Mouse (Mus musculus) CH12.LX (cell line): ENCODE data around the gene Tbl3.

Experiments
- EP300 ChIP-seq: IDR thresholded peaks from 2 replicates; pipeline ENCODE4 v1.6.1; 2011; ENCODE audit warnings: low read length, improper control_type of control experiment
- JUND ChIP-seq: conservative IDR thresholded peaks from 2 replicates; pipeline ENCODE4 v1.6.1; 2011; ENCODE audit warnings: low read depth, low read length, improper control_type of control experiment
- POLR2A ChIP-seq: IDR thresholded peaks from 2 replicates; pipeline ENCODE4 v1.6.1; 2011; ENCODE audit warnings: low read depth, mild to moderate bottlenecking, improper control_type of control experiment, low read length
- USF1 ChIP-seq: IDR thresholded peaks from 2 replicates; pipeline ENCODE4 v1.6.1; 2014; ENCODE audit warnings: low read depth, mild to moderate bottlenecking, inconsistent platforms, low read length, improper control_type of control experiment

DNA sequence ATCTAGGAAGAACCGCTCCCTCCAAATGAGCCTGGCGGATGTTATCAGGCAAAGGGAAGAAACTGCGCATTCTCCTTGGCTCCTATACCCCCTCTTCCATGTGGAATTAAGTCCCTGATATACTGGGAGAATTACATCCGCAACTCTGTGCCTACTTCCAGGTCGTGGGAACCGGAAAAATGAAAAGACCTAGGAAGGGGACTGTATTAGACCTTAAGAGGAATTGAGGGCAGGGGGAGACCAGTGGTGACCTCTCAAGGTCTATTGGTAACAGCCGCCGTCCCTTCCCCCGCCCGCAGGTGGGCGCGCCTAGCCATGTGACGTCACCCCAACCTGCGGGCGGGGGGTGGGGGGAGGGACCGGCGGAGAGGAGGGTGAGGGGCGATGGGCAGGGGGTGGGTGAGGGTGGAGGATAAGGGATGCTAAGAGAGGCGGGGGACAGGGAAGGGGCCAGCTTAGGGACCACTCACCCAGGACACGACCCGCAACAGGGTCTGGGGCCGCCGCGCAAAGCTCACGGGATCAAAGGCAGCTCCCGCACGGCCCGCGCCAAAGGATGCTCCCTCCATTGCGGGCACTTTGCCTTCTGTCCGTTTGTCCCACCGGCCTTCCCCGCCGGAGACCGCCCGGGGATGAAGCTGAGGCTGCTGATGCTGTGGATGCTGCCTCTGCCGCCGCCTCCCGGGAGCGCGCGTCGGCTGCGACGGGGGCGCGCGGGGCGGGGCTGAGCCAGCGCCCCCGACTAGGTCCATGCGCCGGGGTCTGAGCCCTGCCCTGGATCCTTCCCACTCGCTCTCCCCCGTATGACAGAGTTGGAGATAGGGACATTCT lies 18.0 kb downstream of the Tbl3 start, which contains the start of gene Syngr3:
- TF ChIP-seq JUND: no peak
- no peak for TF ChIP-seq POLR2A
- TF ChIP-seq USF1: no peak
- TF ChIP-seq EP300: no peak
